Mouse (Mus musculus) layer of hippocampus, postnatal 14 days (tissue): ENCODE results near the gene Clec5a. TPM values are rescaled to one million over a fixed set of nuclear protein-coding genes. Genes with fewer than 3 reads are reported as not detected.

Source experiments
- DNase-seq, 2 experiments: peaks; one replicate each; pipeline ENCODE4 v3.0.0; 2021 to 2022; ENCODE audit warnings: low spot score in 2 of 2, mixed read lengths in 1 of 2
- long read RNA-seq, 2 experiments: library from polyadenylated mRNA; stranded (forward); transcript quantifications; one replicate each; pipeline ENCODE4 v2.0.0; 2021
- total RNA-seq, 2 experiments: library from RNA; stranded (reverse); gene quantifications; 2 replicates each; pipeline ENCODE4 v1.2.3; 2021

The Clec5a gene
- under 1 TPM; 0.37 to 0.45 TPM for total RNA-seq
- long read RNA-seq, experiment 1: 0 reads
- long read RNA-seq, experiment 2: 0 reads

DNA sequence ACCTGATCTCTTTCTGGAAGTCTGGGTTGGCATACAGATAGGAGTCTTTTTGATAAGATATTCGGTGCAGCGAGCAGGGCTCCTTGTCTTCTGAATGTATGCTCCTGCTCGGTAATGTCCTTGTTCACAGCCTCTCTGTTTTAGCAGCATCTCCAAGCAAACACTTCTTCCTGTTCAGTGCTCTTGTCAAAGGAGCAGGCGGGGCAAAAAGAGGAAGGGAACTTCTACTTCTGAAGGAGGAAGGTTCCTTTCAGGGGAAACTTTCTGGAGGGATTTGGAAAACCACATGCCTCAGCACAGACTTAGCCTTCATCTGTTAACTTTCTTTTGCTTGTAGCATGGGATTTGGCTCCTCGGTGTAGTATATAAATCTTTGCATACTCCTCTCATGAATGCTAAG, at the start of gene Clec5a:
Gene Clec5a, minus strand, starts transcription at position 177 of the 400 bp plus-strand sequence.
- no peak for DNase-seq

DNA sequence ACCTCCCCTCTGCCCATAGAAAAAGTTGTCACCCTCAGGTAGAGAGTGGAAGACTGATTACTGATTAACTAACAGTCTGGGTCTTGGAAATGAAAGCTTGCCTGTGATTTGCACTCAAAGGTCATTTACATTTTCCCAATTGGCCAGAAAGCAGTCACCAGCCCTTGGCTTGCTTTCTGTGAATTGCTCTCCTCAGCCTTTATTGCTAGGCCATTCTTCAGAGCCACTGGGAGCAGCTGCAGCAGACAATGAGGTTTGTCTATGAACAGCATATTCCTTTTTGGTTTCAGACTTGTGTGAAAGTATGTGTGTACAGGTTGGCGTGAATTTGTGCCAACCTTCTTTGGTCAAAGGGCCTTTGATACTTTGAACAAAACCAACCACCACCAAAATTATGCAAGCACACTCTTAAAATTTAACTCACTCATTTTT, 49.0 kb upstream of the Clec5a start:
- no peak for DNase-seq

DNA sequence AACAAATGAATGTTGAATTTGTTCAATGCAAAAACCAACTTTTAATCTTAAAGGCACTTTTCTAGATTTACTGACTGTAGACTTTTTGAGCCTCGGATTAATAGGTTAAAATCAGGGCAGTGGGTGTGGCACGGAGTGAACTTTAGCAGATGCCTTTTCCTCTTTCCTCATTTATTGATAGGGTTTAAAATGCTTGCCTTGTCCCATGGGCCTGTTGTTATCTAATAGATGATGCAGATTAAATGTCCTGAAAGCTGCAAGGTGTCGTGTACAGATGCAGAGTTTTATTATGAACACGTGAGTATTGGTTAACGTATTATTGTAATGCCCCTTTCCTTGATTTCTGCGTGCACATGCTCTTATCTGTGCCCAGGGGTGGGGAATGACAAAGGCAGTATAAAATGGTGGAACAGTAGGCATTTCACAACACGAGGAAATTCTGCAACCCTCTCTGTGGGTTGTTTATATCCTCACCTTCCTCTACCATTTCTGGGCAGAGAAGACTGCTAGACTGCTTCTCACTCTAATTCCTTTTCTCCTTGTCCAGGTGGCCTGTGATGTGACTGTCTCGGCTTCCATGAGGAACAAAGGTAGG, 42.9 kb upstream of the Clec5a start, which contains the start of gene Mgam:
Gene Mgam, plus strand, starts transcription at position 426 of the 595 bp plus-strand sequence.
- DNase-seq: no peak

DNA sequence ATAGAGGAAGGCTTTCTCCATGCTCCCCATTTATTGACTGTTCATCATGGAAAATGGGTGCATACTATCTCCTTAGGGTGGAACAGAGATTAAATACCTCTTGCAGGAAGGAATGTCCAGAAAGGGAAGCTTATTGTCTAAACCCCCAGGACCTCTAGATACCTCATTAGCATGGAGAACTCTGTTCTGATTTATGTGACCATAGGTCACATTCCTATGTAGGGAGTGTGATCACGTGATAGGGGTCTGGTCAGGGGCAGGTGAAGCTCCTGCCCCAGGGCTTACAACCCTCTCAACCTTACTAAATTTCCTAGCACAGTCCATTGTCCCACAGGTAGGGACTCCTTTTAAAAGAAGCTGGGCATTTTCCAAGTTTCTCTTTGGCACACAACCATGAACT, 40.5 kb upstream of the Clec5a start:
- DNase-seq: no peak

DNA sequence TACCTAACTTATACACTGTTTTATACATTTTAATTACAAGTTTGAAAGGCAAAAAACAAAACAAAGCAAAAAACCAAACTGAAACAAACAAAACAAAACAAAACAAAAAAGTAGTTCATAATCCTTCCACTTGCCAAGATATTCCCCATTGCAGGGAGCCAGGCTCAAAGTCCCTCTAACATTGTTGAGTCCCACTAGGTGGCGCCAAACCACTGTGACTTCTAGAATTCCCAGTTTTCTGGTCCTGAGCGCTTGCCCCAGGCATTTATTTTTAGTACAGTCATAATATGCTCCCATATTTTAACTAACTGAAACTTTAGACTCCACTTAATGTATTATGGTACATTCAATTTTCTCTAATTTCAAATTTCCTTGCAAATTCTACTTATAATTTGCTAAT, 32.3 kb upstream of the Clec5a start:
- peak; percentile 65 to 77 for DNase-seq

DNA sequence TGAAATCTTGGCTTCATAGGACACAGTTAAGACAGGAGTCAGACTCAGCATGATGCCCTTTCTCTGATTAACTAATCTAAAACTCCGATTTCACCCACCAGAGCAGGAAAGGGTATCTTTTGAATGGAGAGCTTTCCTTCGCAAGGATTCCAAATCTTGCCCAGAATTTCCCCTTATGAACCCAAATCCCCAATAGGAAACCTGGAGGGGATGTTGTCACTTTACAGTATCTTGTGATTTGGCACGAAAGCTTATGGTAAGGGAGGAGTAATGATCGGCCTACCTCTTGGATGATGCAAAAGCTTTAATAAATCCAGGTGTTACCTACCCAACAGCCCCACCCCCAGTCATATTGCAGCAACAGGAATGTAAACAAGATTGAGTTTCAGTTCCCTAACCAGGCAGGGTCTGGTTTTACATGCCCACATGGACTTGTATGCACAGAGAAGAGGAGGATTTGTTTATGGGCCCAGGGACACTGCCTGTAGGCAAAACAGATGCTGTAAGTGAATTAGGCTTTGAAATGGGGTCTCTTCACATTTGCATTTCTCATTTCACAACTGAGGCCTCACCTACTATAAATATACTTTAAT, 27.7 kb upstream of the Clec5a start, which contains the start of gene Tas2r138:
Gene Tas2r138, minus strand, starts transcription at position 51 of the 593 bp plus-strand sequence.
- no peak for DNase-seq

DNA sequence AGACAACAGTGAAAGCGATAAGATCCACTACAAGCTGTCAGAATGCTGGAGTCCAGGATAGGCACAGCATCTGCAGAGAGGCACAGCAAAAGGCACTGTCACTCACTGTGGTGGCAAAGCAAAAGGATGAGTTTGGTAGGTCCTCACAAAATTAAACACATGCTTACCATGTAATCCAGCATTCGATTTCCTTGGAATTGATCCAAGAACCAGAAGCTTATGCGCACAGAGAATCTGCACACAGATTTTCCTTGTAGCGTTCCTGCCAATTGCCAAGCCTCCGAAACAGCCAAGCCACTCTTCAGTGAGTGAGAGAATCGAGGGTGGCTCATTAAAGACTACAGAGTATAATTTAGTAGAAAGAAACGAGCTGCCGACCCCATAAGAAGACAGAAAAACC, 24.6 kb upstream of the Clec5a start:
- DNase-seq: peak; percentile 22 to 77

DNA sequence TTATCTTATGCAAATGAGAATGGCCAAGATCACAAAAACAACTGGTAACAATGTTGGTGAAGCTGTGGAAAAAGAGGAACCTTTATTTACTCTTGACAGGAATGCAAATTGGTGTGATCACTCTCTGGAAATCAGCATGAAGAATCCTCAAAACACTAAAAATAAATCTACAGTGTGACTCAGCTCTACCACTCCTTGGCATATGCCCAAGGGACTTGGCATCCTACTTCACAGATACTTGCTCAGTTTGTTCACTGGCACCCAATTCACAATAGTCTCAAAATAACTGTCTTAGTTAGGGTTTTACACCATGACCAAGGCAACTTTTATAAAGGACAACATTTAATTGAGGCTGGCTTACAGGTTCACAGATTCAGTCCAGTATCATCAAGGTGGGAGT, 21.8 kb upstream of the Clec5a start:
- DNase-seq: peak in 1 of 2 experiments; percentile 64

DNA sequence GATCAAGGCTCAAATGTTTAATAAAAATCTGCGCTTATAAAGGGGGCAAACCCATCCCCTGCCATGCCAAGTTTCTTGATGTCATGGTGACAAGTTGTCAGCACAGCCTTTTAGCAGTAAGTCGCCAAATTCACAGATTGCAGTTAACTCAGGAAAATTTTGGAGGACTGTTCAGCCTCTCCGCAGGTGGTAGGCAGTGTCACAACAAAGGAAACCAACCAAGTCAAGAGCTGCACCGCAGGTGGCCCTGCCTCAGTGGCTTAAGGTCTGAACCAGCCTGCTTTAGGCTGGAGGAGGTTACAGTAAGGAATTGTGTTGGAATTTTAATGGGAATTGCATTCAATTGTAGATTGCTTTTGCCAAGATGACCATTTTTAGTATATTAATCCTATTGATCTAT, 12.9 kb upstream of the Clec5a start:
- DNase-seq: peak in 1 of 2 experiments; percentile 28

DNA sequence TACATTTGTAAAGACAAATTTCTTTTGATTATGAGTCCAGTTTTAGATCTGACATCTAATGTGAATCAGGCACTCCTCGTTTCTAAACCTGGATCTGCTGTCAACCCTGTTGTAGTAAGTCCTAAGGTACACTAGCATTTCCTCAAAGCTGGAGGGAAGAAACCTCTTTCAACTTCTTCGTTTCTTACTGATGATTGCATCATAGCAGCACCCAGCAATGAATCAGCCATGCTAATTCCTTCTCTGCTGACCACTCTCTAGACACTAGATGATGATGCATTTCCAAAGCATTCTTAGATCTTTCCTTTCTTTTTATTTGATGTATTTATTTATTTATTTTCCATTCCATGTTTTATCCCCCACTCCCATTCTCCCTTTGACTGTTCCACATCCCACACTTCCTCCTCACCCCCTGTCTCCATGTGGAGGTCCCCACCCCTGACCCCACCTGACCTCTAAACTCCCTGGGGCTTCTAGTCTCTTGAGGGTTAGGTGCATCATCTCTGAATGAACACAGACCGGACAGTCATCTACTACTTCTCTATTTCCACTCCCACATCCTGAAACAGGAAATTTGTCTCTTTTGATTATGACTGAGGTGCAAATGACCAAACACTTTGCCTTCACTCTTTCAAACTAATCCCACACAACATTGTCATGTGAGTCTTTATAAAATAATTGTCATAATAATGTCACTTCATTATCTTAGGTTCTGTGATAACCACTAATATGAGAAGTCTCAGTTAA, 9.4 kb upstream of the Clec5a start:
- no peak for DNase-seq

DNA sequence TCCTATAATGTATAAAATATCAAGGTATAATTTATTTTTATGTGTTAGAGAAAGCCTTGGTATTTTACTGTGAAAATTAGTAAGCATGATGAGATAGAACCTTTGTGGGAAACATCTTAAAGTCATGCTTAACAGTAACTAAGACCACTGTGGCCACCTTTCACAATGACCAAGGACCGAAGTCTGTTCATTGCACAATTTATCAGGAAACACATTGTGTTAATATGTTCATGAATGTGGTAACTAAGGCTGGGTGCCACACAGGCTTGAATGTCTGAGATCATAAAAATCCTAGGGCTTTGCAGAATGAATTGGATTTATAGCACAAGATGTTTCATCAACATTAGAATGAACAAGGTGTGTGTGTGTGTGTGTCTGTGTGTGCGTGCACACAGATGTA, 2.7 kb upstream of the Clec5a start:
- no peak for DNase-seq

DNA sequence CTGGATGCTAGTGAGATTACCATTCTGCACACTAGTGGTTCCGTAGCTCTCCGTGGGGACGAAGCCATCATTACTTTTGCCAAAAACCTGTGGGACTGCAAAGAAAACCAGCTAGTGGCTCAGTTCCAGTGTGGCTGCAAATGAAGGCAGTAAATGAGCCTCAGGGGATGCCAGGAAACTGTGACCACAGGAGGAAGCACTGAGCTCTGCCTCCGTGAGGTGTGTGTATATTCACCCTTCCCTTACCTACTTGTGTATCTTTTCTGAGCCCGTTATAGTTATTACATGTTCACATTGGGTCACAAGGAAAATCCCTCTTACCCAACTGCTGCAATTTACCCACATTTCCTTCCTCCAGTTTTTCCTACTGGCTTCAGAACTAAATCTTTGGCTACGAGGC, 1.3 kb downstream of the Clec5a start:
- no peak for DNase-seq

DNA sequence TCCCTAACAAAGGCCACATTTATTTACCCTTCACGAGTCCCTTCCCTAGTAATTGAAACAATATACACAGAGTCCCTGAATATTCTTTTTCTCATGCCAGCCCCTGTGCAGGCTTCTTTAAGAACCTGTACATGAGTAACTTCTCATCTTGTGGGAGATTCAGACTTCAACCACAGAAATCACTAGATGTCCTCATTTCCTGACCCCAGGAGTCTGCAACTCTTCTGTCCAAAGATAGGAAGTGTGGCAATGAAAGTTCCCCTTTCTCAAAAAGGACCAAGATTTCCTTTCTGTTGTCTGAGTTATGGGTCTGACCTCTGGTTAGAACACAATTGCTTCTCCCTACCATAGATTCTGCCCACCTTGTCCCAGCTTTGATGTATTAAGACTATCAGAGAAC, 9.3 kb downstream of the Clec5a start:
- no peak for DNase-seq

DNA sequence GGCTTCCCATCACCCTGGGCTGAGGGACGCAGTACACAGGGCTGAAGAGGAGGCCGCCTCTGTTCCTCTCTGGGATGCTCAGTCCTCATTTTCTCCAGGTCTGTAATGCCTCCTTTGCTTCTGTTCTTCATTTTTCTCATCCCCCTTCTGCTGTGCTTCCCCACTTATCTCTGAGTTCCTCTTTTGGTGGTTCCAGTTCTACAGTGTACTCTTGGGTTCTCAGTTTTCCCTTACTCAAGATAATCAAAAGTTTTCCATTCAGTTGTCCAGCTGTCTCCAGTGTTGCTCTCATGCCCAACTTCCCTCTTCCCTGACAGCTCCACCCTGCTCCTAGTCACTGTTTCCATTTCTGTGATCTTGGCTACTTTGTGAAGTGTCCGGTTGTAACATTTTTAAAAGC, 12.0 kb downstream of the Clec5a start:
- no peak for DNase-seq

DNA sequence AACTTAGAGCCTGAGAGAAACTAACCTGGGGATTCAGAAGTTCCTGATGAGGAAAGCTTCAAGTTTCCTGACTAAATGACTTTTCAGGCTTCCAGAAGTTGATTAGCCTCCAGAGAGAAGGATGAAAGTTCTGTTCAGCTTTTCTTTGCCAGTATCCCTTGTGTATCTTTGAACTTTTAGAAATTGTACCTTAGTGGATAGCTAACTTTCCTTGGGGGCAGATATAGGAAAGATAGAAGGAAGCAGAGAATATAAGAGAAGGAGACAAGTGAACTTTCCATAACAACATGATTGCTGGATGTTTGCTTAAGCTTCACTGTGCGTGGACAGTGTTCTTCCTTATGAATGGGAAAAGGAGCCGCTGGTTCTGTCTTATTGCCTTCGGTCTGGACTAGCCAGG, 16.4 kb downstream of the Clec5a start, which contains the start of gene Olfr460:
Gene Olfr460, plus strand, starts transcription at position 301 of the 400 bp plus-strand sequence.
- no peak for DNase-seq

DNA sequence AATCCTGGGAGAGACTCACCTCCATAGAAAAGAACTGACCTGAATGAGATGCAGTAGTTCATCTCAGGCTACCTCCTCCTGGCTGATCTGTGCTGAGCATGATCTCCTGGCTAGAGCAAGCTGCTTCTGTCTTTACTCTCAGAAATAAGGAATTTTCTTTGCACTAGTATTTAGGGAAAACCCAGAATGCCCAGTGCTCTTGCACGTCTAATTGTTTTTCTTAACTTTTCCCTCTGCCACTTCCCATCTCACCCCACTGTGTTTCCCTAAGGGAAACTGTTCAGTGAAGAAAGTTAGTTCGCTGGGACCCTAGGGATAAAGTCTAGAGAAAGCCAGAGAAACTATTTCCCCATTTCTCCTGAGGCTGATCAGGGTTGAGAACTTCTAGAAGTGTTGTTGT, 30.7 kb downstream of the Clec5a start, which contains the start of gene Olfr461:
Gene Olfr461, minus strand, starts transcription at position 101 of the 400 bp plus-strand sequence.
- no peak for DNase-seq

DNA sequence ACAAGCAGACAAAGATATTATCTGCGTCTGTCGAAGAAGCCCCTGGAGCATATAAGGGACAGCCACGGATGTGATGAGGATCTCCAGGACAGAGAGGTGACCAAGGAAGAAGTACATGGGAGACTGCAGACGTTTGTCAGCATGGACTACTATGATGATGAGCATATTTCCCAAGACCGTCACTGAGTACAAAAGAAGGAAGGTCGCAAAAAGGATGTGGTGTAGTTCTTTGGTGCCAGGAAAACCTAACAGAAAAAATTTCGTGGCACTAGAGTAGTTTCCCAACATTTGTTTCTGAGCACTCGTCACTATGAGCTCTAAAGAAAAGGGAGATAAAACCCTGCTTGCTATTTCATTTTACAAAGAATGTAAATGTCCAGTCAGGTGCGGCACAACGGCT, 40.9 kb downstream of the Clec5a start:
- DNase-seq: no peak

Other genes starting within 250 kb of the Clec5a start
- gene E330009J07Rik, start 149.7 kb downstream of the Clec5a start, total RNA-seq: 10 to 100 TPM; 40.8 to 44.6 TPM
- not detected for gene Wee2, start 146.7 kb downstream of the Clec5a start, total RNA-seq
- gene Ssbp1, start 114.5 kb downstream of the Clec5a start, total RNA-seq: 10 to 100 TPM; 33.7 to 34.1 TPM
- under 1 TPM in 1 of 2 experiments, not detected in 1; 0.30 TPM for gene Tas2r137, start 94.6 kb downstream of the Clec5a start, total RNA-seq
- under 1 TPM in 1 of 2 experiments, not detected in 1; 0.44 TPM for gene Tas2r108, start 92.3 kb downstream of the Clec5a start, total RNA-seq
- gene Prss37, start 66.3 kb downstream of the Clec5a start, total RNA-seq: not detected
- gene Olfr461, start 30.8 kb downstream of the Clec5a start, total RNA-seq: not detected
- gene Olfr460, start 16.3 kb downstream of the Clec5a start, total RNA-seq: not detected
- not detected for gene Tas2r138, start 27.5 kb upstream of the Clec5a start, total RNA-seq
- under 1 TPM; 0.26 to 0.32 TPM for gene Mgam, start 43.0 kb upstream of the Clec5a start, total RNA-seq